Mouse (Mus musculus): Measurements from ENCODE around the gene Vcp. TPM values are rescaled to one million over a fixed set of nuclear protein-coding genes. Genes with fewer than 3 reads are reported as not detected.

Vcp gene
- polyA plus RNA-seq, 1 experiment from 2014 or later, result 545 TPM

- H3K4me2 ChIP-seq, result peak within 1 kb of the TSS; percentile 98
- H3K9me3 ChIP-seq (replicated peaks), result no peaks in the 10 kb centered on the region
- peaks cover 83% of the 10 kb centered on the region for H3K4me1 ChIP-seq
- WGBS, result under 1% methylated on average over 39 of the region's 39 CpGs
- no peaks in the 10 kb centered on the region for H3K27me3 ChIP-seq
- peak within 1 kb of the TSS; percentile 69 for H3K4me3 ChIP-seq
- H3K9ac ChIP-seq, result peak within 1 kb of the TSS; percentile 91
- peak; percentile 95 for ATAC-seq
- peaks cover 7% of the 10 kb centered on the region; the same call in 1 of the 2 replicates for H3K36me3 ChIP-seq (ENCODE audit: poor library complexity, severe bottlenecking)
- H3K27ac ChIP-seq, result peak within 1 kb of the TSS; percentile 97
Measured at GRCm38 (mm10) chr4:42949676-42950051, 50.6 kb downstream of the Vcp start, which contains the start of gene Dnajb5. Gene Dnajb5, plus strand, starts transcription at chr4:42949814.

GRCm38 (mm10) chr4:42949051-42949675 lies 51.1 kb downstream of the Vcp start:
- peak overlapping the region; percentile 69 for H3K4me3 ChIP-seq
- no peak for ATAC-seq
- peak overlapping the region; percentile 98 for H3K4me2 ChIP-seq
- H3K27ac ChIP-seq, result peak overlapping the region; percentile 97
- whole genome bisulfite sequencing, result 17% methylated on average over 14 of the region's 14 CpGs
- H3K36me3 ChIP-seq (ENCODE audit: poor library complexity, severe bottlenecking), result 0 out of 2 replicates have a peak, but pooled peaks cover 5% of the 10 kb centered on the region
- H3K9me3 ChIP-seq (replicated peaks), result no peaks in the 10 kb centered on the region
- H3K9ac ChIP-seq, result peak overlapping the region; percentile 53
- H3K4me1 ChIP-seq, result peaks cover 79% of the 10 kb centered on the region
- no peaks in the 10 kb centered on the region for H3K27me3 ChIP-seq

- Histone ChIP-seq H3K4me1 (peaks cover 79% of the 10 kb centered on the region), H3K4me3 (no peak overlapping the region)
Measured at GRCm38 (mm10) chr4:42948527-42948926, 51.8 kb downstream of the Vcp start.

GRCm38 (mm10) chr4:42946733-42947290 lies 53.5 kb downstream of the Vcp start:
- 19% methylated on average over 10 of the region's 10 CpGs for WGBS
- peak overlapping the region; percentile 46 for H3K4me2 ChIP-seq
- H3K27me3 ChIP-seq, result no peaks in the 10 kb centered on the region
- H3K9me3 ChIP-seq (replicated peaks), result no peaks in the 10 kb centered on the region
- no peak overlapping the region for H3K4me3 ChIP-seq
- H3K4me1 ChIP-seq, result peaks cover 74% of the 10 kb centered on the region
- peak; percentile 52 for ATAC-seq
- H3K36me3 ChIP-seq (ENCODE audit: poor library complexity, severe bottlenecking), result no peaks in the 10 kb centered on the region
- peak overlapping the region; percentile 51 for H3K9ac ChIP-seq
- peak overlapping the region; percentile 97 for H3K27ac ChIP-seq

More at GRCm38 (mm10) chr4:42948527-42948926, 51.8 kb downstream of the Vcp start:
- Histone ChIP-seq H3K9me3 (replicated peaks) (no peaks in the 10 kb centered on the region), H3K4me2 (peak overlapping the region; percentile 98), H3K9ac (peak overlapping the region; percentile 53; the same call in 1 of the 2 replicates), H3K36me3 (ENCODE audit: poor library complexity, severe bottlenecking) (0 out of 2 replicates have a peak, but pooled peaks cover 5% of the 10 kb centered on the region), H3K27me3 (no peaks in the 10 kb centered on the region), H3K27ac (peak overlapping the region; percentile 97)
- no peak for ATAC-seq
- 41% methylated on average over 13 of the region's 13 CpGs for WGBS

- WGBS, result 8% methylated on average over 5 of the region's 5 CpGs
- H3K27ac ChIP-seq, result peak overlapping the region; percentile 97
- no peaks in the 10 kb centered on the region for H3K36me3 ChIP-seq (ENCODE audit: poor library complexity, severe bottlenecking)
- H3K9me3 ChIP-seq (replicated peaks), result no peaks in the 10 kb centered on the region
- 0 out of 2 replicates have a peak overlapping the region, but pooled peaks have one; percentile 0 for H3K4me3 ChIP-seq
- H3K4me1 ChIP-seq, result peaks cover 66% of the 10 kb centered on the region
- H3K9ac ChIP-seq, result 0 out of 2 replicates have a peak overlapping the region, but pooled peaks have one; percentile 51
- H3K4me2 ChIP-seq, result peak overlapping the region; percentile 46
- no peak for ATAC-seq
- 0 out of 2 replicates have a peak, but pooled peaks cover 1% of the 10 kb centered on the region for H3K27me3 ChIP-seq
Measured at GRCm38 (mm10) chr4:42945952-42946351, 54.4 kb downstream of the Vcp start.

GRCm38 (mm10) chr4:42945445-42945844 lies 54.9 kb downstream of the Vcp start:
- Histone ChIP-seq H3K4me1 (peaks cover 61% of the 10 kb centered on the region), H3K9ac (no peak overlapping the region), H3K27me3 (0 out of 2 replicates have a peak, but pooled peaks cover 6% of the 10 kb centered on the region), H3K4me2 (no peak overlapping the region), H3K36me3 (ENCODE audit: poor library complexity, severe bottlenecking) (no peaks in the 10 kb centered on the region), H3K27ac (no peak overlapping the region), H3K9me3 (replicated peaks) (no peaks in the 10 kb centered on the region), H3K4me3 (no peak overlapping the region)
- 95% methylated on average over 3 of the region's 3 CpGs for WGBS
- no peak for ATAC-seq

GRCm38 (mm10) chr4:42945043-42945442 lies 55.3 kb downstream of the Vcp start:
- no peak overlapping the region for H3K27ac ChIP-seq
- peaks cover 57% of the 10 kb centered on the region for H3K4me1 ChIP-seq
- H3K9ac ChIP-seq, result no peak overlapping the region
- no peak overlapping the region for H3K4me3 ChIP-seq
- 12% methylated on average over 6 of the region's 6 CpGs for WGBS
- ATAC-seq, result no peak
- 0 out of 2 replicates have a peak, but pooled peaks cover 8% of the 10 kb centered on the region for H3K27me3 ChIP-seq
- no peaks in the 10 kb centered on the region for H3K9me3 ChIP-seq (replicated peaks)
- no peak overlapping the region for H3K4me2 ChIP-seq
- H3K36me3 ChIP-seq (ENCODE audit: poor library complexity, severe bottlenecking), result no peaks in the 10 kb centered on the region

GRCm38 (mm10) chr4:42944185-42944584 lies 56.1 kb downstream of the Vcp start:
- no peak for ATAC-seq
- 78% methylated on average over 9 of the region's 9 CpGs for WGBS

GRCm38 (mm10) chr4:42943341-42943740 lies 57.0 kb downstream of the Vcp start:
- no peak overlapping the region for H3K9ac ChIP-seq
- peaks cover 47% of the 10 kb centered on the region for H3K4me1 ChIP-seq
- 46% methylated on average over 5 of the region's 5 CpGs for WGBS
- H3K4me2 ChIP-seq, result no peak overlapping the region
- no peaks in the 10 kb centered on the region for H3K36me3 ChIP-seq (ENCODE audit: poor library complexity, severe bottlenecking)
- peak; percentile 55 for ATAC-seq
- H3K9me3 ChIP-seq (replicated peaks), result no peaks in the 10 kb centered on the region
- peaks cover 12% of the 10 kb centered on the region; the same call in 1 of the 2 replicates for H3K27me3 ChIP-seq
- H3K4me3 ChIP-seq, result no peak overlapping the region
- peak overlapping the region; percentile 17; the same call in 1 of the 2 replicates for H3K27ac ChIP-seq

More at GRCm38 (mm10) chr4:42944185-42944584, 56.1 kb downstream of the Vcp start:
- H3K9me3 ChIP-seq (replicated peaks), result no peaks in the 10 kb centered on the region
- H3K4me3 ChIP-seq, result no peak overlapping the region
- peaks cover 55% of the 10 kb centered on the region for H3K4me1 ChIP-seq
- no peak overlapping the region for H3K4me2 ChIP-seq
- H3K36me3 ChIP-seq (ENCODE audit: poor library complexity, severe bottlenecking), result no peaks in the 10 kb centered on the region
- no peak overlapping the region for H3K9ac ChIP-seq
- 0 out of 2 replicates have a peak, but pooled peaks cover 8% of the 10 kb centered on the region for H3K27me3 ChIP-seq
- no peak overlapping the region for H3K27ac ChIP-seq

GRCm38 (mm10) chr4:42941396-42941795 lies 58.9 kb downstream of the Vcp start:
- no peaks in the 10 kb centered on the region for H3K36me3 ChIP-seq (ENCODE audit: poor library complexity, severe bottlenecking)
- H3K4me3 ChIP-seq, result no peak overlapping the region
- ATAC-seq, result no peak
- no peak overlapping the region for H3K27ac ChIP-seq
- WGBS, result 66% methylated on average over 7 of the region's 7 CpGs
- H3K9me3 ChIP-seq (replicated peaks), result no peaks in the 10 kb centered on the region
- H3K4me1 ChIP-seq, result peaks cover 27% of the 10 kb centered on the region
- H3K4me2 ChIP-seq, result no peak overlapping the region
- H3K27me3 ChIP-seq, result peaks cover 24% of the 10 kb centered on the region
- H3K9ac ChIP-seq, result no peak overlapping the region

- 7% methylated on average over 22 of the region's 22 CpGs for WGBS
- ATAC-seq, result peak; percentile 76
- peak overlapping the region; percentile 52 for H3K4me2 ChIP-seq
- no peak overlapping the region for H3K27ac ChIP-seq
- no peaks in the 10 kb centered on the region for H3K9me3 ChIP-seq (replicated peaks)
- 0 out of 2 replicates have a peak overlapping the region, but pooled peaks have one; percentile 35 for H3K9ac ChIP-seq
- peaks cover 8% of the 10 kb centered on the region; the same call in 1 of the 2 replicates for H3K4me1 ChIP-seq
- peaks cover 20% of the 10 kb centered on the region for H3K27me3 ChIP-seq
- no peak overlapping the region for H3K4me3 ChIP-seq
- no peaks in the 10 kb centered on the region for H3K36me3 ChIP-seq (ENCODE audit: poor library complexity, severe bottlenecking)
Measured at GRCm38 (mm10) chr4:42933630-42934029, 66.7 kb downstream of the Vcp start.

All from forebrain, embryonic 13.5 days (tissue).